Mouse (Mus musculus): Measurements from ENCODE around the gene Smim15.
A peak's percentile ranks its signal among the peaks of the same experiment; 100 is the strongest.

Gene Smim15

DNA sequence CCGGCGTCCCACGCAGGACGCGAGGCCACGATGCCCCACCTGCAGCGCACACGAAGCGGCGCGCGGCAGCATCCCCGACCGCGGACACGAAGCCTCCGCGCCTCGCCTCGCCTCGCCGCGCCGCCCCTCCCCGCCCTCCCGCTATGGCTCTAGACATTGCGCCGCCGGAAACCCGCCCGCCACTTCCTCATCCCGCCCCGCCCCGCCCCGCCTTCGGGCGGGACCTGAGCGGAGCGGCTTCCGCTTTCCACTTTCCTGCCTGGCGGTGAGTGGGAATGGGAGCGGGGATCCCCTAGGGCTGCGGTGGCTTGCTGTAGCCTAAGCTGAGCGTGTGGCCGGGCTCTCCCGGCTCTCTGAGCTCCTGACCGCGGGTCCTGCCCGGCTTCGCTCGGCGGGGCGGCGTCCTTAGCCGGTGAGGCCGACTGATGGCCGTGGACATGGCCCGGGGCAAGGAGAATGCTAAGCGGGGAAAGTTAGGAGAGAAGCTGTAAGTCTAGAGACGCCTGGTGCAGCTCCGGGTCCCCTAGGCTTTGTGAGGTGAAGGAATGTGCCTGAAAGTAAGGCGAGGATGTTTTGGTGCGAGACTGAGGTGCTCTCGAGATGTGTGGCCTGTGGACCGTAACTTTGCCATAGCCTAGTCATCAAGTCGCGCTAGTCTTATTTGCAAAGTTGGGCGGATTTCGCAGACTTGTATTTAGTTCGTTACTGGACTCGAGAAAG, at the start of gene Smim15:
TSS of gene Smim15 (plus strand) at position 225 of the 720 bp plus-strand sequence.
- DNase-seq (ENCODE audit: low read depth, low spot score), result peak; percentile 91

DNA sequence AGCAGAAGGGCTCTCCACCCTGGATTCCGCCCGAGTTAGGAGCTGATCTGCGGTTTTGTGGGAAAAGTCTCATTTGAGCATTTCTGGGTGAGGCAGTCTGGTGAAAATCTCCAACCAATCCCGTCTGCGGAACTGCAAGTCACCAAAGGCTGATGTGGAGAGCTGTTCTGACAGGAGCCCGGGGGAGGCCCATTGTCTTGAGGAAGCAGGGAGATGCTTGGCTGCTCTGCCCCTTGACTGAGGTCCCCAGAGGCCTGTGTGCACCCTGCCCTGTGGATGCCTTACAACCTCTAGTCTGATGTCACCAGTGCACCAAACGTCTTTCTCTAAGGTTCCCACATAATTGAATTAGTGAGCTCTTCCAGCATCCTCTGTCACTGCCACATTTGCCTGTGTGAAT, 49.0 kb upstream of the Smim15 start:
- no peak for DNase-seq (ENCODE audit: low read depth, low spot score)

DNA sequence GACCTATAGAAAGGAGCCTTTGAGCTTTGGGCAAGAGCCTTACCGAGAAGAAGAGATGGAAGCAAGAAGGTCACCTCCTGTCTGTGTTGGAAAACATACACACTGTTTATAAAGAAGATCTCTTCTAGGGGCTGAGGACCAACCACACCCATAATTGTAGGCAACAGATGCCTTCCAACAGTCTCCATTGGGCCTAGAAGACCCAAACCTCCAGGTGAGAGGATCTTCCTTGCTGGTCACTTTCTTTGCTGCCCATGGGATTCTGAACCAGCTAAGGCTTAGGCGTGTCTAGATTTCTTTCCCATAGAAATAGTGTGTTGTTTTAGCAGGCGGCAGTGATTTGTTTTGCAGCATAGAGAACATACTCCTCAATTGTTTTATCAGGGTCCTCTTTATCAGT, 47.9 kb upstream of the Smim15 start:
- no peak for DNase-seq (ENCODE audit: low read depth, low spot score)

DNA sequence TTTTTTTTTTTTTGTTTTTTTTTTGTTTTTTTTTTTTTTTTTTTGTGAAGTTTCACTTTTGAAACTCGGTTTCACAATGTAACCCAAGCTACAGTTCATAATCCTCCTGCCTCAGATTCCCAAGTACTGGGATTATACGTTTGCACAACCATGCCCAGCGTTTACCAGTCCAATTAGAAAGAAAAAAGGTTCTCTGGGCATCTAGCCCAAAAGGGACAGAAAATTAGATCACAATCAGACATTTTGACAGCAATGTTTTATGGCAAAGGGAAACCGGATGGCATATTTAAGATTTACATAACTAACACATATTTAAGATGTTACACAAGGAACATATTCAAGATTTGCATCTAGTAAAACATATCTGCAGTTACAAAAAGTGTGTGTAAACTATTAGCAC, 36.4 kb upstream of the Smim15 start:
- no peak for DNase-seq (ENCODE audit: low read depth, low spot score)

DNA sequence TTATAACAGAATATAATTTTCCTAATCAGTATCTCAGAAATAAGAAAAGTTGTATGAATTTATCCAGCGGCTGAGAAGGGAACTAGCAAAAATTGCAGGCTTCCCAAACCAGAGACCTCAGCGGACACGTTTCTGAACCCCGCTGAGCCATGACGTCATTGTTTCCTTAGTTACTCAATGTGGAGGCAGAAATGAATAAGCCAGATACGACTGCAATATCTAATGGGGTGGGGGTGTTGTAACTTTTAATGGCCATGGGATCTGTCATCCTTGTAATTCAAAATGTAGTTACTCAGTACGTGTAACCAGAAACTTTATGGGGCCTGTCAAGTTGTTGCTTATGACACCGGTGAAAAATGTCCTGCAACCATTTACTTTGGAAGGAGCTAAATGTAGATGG, 31.1 kb upstream of the Smim15 start:
- DNase-seq (ENCODE audit: low read depth, low spot score), result no peak

DNA sequence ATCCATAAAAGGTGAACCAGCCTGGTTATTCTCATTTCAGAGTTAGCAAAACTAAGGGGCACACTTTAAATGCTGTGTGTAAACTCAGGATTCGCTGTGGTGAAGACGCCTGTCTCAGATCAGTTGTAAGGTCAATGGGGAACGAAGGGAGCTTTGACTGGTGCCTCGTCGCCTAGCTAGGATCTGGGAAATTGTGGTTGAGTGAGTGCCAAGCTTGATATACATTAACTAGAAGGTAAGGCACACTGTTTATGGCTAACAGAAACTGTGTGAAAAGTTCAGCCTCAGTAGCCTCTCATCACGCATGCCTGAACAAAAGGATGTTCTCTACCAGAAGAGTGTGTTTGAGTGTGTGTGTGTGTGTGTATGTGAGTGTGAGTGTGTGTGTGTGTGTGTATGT, 30.4 kb upstream of the Smim15 start:
- no peak for DNase-seq (ENCODE audit: low read depth, low spot score)

DNA sequence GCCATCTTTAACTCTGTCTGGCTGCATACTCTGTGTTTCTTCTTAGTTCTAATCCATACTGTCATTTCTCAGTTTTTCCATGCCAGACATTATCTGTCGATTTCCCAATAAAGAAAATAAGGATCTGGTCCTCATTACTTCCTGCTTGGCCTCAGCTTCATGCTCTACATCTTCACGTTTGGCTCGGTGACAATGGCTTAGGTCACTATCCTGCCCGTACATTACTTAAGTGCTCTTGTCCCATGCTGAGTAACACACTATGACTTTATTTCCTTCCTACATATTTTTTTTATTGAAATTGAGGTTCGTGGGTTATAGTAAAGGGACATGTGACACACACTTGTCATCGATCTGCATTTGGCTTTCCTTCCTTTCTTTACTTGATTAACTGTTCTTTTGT, 29.1 kb upstream of the Smim15 start:
- no peak for DNase-seq (ENCODE audit: low read depth, low spot score)

DNA sequence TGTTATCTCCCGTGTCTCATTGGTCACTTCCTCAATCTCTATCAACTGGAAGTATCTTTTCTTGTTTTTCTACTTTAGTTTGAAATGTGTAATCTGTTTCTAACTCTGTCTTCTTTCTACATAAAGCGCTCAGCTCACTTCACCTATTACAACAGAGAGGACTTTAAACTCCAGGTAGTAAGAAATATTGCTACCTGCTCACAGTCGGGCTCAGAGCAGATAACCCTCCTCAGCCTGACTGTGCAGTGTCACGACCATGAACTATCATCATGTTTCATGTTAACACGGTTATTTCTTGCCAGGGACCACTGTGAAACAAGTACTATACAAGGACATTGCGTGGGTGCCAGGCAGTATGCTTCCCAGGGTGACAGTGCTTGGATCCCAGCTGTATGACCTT, 26.9 kb upstream of the Smim15 start:
- no peak for DNase-seq (ENCODE audit: low read depth, low spot score)

DNA sequence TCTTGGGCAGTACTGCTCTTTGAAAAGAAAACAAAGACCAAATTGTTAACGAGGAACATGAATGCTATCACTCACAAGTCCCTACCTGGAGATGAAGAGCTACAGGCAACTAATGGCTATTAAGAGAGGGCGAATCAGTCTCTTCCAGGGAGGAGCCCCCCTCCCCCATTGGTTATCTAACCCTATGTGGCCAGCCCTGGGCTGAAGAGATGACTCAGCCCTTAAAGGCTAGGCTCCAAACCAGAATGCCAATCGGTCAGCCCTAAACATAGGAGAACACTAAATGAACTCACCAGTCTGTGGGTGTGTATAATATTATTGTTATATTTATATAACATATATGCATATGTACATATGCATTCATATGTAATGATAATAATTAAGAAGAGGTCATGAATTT, 18.4 kb upstream of the Smim15 start:
- DNase-seq (ENCODE audit: low read depth, low spot score), result no peak

DNA sequence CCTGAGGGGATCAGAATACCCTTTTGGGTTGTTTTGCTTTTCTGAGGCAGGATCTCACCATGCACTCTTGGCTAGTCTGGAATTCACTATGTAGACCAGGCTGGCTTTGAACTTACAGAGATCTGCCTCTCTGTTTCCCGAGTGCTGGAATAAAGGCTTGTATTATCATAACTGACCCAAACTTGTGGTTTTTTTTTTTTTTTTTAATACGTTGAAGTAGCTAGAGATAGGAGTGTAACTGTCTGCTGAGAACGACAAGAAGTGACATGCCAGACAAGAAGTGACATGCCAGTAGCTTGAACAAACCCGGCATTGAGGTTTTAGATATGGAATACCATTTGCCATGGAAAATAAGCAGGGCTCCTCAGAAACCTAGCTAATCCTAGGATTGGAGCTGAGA, 11.5 kb upstream of the Smim15 start:
- DNase-seq (ENCODE audit: low read depth, low spot score), result no peak

DNA sequence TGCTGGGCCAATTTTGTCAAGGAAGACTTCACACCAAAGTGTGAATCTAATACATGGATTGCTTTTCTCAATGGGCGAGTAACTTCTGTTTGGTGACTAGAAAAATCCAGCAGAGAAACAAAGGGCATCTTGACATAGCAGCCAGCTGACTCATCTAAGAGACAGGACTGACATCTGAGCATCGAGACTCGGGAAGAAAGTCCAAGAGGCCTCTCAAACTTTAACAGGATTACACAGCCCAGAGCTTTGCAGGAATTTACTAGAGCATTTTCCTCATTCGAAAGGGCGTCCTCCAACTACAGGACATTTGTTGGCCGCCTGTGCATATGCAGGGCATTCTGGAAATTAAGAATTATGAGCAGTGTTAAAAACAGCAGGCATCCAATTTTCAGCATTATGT, 4.9 kb upstream of the Smim15 start:
- no peak for DNase-seq (ENCODE audit: low read depth, low spot score)

DNA sequence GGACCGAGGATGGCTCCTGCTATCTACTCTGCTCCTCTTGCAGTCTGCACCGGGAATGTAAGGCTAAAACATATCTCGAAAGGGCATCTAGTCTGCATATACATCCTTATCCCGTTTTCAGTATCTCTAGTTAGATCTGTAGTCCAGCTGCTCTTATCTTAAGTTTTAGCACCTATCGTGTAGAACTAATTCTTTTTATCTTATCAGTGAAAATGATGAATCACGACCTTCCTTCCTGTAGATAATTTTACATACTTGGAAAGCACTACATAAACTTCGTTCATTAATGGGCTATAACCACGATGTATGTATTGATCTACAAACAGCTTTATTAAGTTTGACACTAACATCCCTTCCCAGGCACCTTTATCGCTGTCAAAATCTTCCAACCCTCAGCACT, 4.3 kb upstream of the Smim15 start:
- no peak for DNase-seq (ENCODE audit: low read depth, low spot score)

DNA sequence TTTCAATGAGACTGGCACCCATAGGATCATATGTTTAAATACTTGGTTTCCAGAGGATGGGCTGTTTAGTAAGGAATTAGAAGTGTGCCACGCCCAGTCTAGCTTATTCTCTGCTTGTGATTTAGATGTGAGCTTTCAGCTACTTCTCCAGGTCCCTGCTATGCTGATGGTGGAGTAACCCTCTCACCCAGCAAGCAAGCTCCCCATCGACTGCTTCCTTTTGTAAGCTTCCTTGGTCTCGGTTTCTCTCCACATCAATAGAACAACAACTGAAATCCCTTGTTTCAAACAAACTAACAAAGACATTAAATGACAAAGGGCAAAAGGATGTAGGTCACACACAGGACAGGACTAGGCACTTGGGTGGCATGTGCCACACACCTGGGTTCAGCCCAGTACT, 3.8 kb upstream of the Smim15 start:
- DNase-seq (ENCODE audit: low read depth, low spot score), result no peak

DNA sequence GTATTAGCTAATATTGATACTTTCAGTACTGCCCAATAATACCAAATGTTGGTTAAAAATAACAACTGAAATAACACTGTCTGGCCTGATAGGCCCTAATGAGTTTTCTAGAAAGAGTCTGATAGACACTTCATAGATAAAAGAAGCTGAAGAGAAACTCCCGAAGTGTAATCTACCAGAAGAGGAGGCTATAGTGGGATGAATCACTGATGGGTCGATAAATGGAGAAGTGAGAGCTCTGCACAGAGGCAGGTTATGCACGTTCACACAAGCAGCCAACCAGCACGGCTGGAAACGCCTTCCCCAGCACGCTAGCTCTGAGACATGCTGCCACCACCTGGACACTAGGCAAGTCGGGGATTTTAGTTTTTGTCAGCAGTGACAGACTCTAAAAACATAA, 2.9 kb upstream of the Smim15 start:
- peak; percentile 93 for DNase-seq (ENCODE audit: low read depth, low spot score)

DNA sequence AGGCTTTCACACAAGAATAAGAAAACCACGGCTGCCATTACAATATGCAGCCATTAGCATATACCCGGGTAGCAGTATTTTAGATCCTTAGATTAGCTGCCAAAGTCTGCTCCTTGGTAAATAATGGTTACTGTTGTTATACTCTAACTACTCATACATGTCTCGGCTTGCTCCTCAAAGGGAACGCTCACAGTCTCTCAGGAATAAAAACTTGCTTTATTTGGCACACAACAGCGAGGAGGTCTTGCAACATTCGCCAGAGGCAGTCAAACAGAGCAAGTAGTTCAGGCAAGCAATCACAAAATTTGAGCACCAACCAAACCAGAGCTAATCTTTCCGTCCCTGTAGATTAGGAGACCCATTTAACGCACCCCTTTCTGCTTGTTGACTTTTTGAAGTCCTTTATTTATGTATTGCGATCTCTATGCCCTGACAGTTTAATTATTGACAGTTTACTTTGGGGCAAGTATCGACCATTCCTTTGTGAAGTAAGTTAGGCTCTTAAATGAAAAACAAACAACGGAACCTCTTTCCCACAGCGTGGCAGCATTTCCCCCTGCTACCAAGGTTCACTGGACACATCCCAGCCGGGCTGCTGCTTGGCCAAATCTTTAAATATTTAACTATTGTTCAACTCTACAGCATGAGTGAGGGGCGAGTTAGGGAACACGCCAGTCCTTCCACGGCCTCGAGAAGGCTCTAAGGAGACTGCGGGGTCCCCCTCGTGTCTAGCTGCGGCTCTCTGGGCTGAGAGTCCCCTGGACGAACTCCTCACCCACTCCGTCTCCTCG, 620 bp upstream of the Smim15 start:
- peak; percentile 64 for DNase-seq (ENCODE audit: low read depth, low spot score)

DNA sequence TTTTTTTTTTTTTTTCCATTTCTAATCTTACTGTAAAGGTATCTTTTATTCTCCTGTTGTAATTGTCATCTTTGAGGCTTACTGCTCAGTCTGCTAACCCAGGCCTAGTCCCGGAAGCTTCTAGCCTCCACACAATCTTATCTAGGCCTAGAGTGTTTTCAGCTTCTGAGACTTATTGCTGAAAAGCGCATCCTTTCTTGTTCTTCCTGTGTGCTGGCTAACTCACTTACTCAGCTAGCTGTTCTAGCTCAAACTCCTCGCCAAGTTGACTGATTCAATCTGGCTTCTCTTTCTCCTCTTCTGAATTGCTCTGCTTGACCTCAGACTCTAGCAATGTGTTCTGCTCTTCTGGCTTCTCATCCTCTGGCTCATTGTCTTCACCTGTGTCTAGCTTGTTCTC, 1.4 kb downstream of the Smim15 start:
- no peak for DNase-seq (ENCODE audit: low read depth, low spot score)

DNA sequence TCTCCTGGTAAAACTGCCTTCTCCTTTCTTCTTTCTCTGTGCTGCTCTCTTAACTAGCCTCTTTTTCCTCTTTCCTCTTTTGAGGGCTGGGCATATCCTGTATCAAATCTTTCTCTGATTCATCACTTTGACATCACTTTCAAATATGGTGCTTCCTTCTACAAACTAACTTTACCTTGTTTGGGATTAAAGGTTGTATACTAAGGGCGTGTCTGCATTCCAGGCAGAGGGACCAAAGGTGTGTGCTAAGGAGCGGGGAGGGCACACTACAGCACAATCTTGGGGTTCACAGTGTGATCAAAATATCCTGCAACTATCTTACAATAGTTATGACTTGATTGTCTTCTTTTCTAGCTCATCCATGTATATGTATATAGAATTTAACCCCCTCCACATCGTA, 1.8 kb downstream of the Smim15 start:
- DNase-seq (ENCODE audit: low read depth, low spot score), result no peak

DNA sequence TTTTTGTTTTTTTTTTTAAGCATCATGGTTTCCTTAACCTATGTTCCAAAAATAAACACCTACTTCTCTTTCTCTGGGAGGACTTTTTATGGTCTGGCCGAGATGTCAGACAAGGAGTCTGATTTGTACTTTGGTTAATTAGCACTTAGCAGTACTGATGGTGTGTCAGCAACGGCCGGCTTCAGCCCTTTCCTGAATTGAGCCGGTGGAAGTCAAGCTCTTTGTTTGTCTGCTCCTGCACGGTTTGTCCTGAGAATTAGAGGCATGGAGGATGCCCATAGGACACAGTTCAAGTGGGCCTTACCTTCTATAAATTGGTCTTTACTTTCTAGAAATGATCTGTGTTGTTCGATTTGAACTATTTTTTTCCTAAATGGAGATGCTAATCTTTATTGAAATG, 2.6 kb downstream of the Smim15 start:
- no peak for DNase-seq (ENCODE audit: low read depth, low spot score)

DNA sequence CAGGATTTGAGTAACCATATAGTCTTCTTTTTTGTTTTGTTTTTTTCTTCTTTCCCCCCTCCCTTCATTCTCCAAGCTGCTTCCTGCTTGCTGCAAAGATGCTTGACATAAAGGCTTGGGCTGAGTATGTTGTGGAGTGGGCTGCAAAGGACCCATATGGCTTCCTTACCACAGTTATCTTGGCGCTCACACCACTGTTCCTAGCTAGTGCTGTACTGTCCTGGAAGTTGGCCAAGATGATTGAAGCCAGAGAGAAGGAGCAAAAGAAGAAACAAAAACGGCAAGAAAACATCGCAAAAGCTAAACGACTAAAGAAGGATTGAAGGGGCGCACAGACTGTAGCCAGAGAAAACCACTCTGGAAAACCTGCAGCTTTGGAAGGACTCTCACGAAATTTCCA, 3.1 kb downstream of the Smim15 start:
- DNase-seq (ENCODE audit: low read depth, low spot score), result peak; percentile 64

DNA sequence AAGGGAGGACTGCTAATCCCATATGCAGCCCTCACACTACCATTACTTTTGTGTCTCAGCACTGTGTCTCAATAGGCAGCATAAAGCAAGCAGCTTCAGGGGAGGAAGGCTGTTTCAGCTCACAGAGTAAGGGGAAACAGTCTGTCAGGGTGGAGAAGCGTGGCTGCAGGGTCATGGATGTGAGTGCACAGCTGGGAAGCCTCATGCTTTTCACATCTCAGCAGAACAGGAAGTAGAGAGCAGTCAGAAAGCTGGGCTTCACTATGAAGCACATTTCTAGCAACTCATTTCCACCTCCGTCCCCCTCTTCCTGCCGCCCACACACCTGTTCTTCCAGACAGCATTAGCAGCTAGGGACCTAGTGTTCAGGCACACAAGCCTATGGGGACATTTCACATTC, 12.7 kb downstream of the Smim15 start:
- DNase-seq (ENCODE audit: low read depth, low spot score), result peak; percentile 43

DNA sequence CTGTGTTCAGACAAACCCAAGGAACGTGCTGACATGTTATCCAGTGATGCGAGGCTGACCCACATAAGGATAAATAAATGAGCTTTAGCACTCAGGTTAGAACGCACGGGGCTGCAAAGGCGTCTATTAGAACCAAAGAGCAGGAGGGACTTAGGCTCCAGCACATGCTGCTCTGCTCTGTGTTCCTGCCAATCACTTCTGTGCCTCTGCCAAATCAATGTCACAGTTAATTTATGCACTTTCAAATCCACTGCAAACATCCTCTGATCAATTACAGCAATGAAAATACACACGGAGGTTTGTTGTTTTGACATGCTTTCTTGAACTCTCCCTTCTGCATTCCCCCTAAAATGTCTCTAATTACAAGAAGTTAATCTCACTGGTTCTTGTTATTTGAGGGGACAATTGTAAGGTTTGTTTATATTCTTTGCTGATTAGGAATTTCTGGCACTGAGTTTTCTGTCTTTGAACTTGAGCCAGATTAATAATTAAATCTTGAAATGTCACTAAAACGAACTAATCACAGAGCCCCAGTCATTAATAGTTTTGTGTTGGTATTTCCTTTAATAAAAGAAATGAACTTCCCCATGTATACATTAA, 16.1 kb downstream of the Smim15 start:
- peak; percentile 44 for DNase-seq (ENCODE audit: low read depth, low spot score)

DNA sequence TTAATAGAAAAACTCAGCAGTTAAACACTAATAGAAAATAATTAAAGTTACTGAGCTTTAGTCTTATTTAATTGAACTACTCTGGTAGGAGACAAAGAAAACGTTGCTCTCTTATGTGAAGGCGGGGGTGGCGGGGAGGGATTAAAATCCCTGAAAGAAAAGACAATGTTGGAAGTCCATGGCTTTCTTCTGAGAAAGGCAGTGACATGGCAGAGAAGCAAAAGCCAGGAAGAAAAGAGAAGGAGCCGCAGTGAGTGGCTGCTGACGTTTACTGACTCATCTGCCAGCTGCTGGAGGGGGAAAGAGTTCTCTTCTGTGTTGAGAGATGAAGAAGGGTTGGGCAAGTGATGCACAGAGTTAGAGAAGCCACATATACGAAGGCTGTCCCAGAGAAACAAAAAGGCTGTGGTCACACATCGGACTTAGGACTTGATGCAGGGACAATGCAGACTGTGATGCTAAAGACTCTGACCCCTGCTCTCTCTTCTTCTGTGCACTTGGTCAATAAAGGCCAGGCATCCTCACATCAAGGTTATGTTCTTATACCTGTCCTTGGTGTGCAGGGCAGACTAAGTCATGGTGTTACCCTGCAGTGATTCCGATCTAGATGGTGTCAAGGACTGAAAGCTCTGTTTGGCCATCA, 16.8 kb downstream of the Smim15 start:
- peak; percentile 40 for DNase-seq (ENCODE audit: low read depth, low spot score)
